Mouse (Mus musculus) urinary bladder, adult 18-20 months (tissue): ENCODE measurements around the gene Fbxo31.

Experiments used
- DNase-seq, 2 experiments: peaks; one replicate each; pipeline ENCODE4 v3.0.0; 2022; ENCODE audit warnings: low spot score in 2 of 2, mixed read lengths in 2 of 2

The Fbxo31 gene

GRCm38 (mm10) chr8:121589205-121589726 lies 10.7 kb upstream of the Fbxo31 start:
- no peak for DNase-seq

GRCm38 (mm10) chr8:121588750-121589149 lies 10.1 kb upstream of the Fbxo31 start:
- DNase-seq: no peak

- DNase-seq: peak; percentile 97 to 99
Observed at GRCm38 (mm10) chr8:121585159-121585825, 6.7 kb upstream of the Fbxo31 start.

GRCm38 (mm10) chr8:121584730-121585129 lies 6.1 kb upstream of the Fbxo31 start:
- DNase-seq: no peak

GRCm38 (mm10) chr8:121583653-121584052 lies 5.0 kb upstream of the Fbxo31 start:
- no peak for DNase-seq

GRCm38 (mm10) chr8:121580465-121580864 lies 1.9 kb upstream of the Fbxo31 start:
- DNase-seq: no peak

GRCm38 (mm10) chr8:121577751-121578675 lies 593 bp downstream of the Fbxo31 start:
- DNase-seq: no peak

GRCm38 (mm10) chr8:121575661-121576060 lies 2.9 kb downstream of the Fbxo31 start:
- DNase-seq: no peak

- DNase-seq: peak; percentile 63 to 73
Observed at GRCm38 (mm10) chr8:121573275-121573674, 5.3 kb downstream of the Fbxo31 start.

GRCm38 (mm10) chr8:121572121-121572520 lies 6.5 kb downstream of the Fbxo31 start:
- DNase-seq: no peak

- DNase-seq: no peak
Observed at GRCm38 (mm10) chr8:121570801-121571200, 7.8 kb downstream of the Fbxo31 start.

GRCm38 (mm10) chr8:121570335-121570734 lies 8.3 kb downstream of the Fbxo31 start:
- no peak for DNase-seq

- DNase-seq: no peak
Observed at GRCm38 (mm10) chr8:121568321-121568720, 10.3 kb downstream of the Fbxo31 start.

GRCm38 (mm10) chr8:121563701-121564100 lies 14.9 kb downstream of the Fbxo31 start:
- DNase-seq: no peak

GRCm38 (mm10) chr8:121562941-121563351 lies 15.7 kb downstream of the Fbxo31 start:
- no peak for DNase-seq

GRCm38 (mm10) chr8:121561636-121562345 lies 16.8 kb downstream of the Fbxo31 start:
- DNase-seq: peak in 1 of 2 experiments; percentile 39

GRCm38 (mm10) chr8:121560432-121561100 lies 18.0 kb downstream of the Fbxo31 start:
- DNase-seq: no peak

- DNase-seq: no peak
Observed at GRCm38 (mm10) chr8:121559801-121560200, 18.8 kb downstream of the Fbxo31 start.

- DNase-seq: no peak
Observed at GRCm38 (mm10) chr8:121558538-121558937, 20.1 kb downstream of the Fbxo31 start.

- DNase-seq: no peak
Observed at GRCm38 (mm10) chr8:121557746-121558145, 20.9 kb downstream of the Fbxo31 start.

- DNase-seq: no peak
Observed at GRCm38 (mm10) chr8:121553831-121554475, 24.7 kb downstream of the Fbxo31 start.
